Mouse (Mus musculus): Measurements from ENCODE around the gene Ubtd2.

The Ubtd2 gene

DNA sequence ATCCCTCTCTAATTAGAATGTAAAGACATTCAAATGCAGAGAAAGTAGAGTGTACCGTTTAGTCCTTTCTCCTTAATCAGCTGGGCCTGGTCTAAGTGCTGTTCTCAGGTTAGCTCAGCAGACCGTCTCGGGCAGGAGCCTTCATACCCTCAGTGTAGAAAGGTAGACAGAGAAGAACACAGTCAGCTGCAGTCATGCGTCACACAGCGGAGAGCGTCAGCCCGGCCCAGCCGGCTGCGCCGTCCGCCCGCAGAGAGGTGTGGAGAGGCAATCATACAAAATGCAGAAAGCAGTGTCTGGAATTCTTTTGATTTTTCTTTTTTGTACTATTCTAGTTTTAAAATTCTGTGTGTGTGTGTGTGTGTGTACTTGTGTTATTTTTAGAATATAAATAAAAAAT, 90.4 kb downstream of the Ubtd2 start:
- DNase-seq (ENCODE audit: low spot score), result no peak

DNA sequence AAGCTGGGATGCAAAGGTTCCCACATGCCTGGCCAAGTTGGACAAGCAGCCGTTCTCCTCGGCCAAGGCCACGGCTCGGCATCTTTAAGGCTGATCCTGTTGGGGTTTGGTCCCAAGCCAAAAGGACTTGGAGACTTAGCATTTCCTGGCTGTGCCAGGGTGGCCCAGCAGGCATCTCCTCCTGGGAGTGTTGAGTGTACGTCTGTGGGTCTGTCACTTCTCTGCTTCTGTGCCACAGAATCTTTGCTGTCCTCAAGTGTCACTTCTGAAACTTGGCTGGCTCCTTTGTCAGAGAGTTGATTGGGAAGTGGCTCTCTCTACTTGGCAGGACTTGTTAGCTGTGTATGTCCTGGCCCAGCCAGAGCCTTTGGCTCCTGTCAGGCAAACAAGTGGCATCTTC, 91.3 kb downstream of the Ubtd2 start:
- DNase-seq (ENCODE audit: low spot score), result no peak

DNA sequence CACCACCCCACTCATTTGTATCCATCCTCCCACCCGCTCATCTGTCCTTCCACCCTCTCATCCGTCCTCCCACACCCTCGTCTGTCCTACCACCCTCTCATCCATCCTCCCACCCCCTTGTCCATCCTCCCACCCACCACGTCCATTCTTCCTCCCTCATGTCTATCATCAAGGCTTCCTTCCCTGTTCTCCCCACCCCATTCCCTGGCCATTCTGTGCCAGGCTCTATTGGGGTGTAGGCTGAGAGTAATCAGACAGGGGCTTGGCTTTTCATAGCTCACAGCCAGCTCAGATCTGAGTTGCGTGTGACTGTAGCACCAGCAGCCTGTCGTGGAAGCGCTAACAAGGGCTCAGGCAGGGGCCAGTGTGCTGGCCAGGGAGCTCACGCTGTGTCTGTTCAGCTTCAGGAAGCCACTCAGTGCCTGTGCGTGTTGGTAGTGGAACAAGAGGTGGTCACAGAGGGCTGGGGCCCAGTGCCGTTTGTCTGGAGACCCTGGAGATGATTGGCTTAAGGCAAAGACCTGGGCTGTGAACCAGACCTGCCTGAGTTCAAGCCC, 92.3 kb downstream of the Ubtd2 start:
- no peak for DNase-seq (ENCODE audit: low spot score)

DNA sequence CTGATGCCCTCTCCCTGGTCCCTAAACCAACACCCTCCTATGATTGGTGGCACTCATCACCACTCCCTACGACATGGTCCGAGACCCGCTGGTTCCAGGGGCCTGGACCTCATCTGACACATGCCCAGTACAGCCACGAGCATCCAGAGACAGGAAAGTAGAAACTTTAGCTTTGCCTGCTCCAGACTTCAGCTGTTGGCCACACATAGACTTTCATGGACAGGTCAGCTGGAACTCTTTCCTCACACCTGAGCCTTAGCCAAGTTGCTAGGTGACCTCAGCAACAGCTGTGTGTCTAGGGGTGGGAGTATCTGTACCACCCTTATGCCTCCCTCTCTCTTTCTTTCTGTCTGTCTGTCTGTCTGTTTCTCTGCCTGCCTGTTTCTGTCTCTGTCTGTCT, 93.1 kb downstream of the Ubtd2 start:
- no peak for DNase-seq (ENCODE audit: low spot score)

DNA sequence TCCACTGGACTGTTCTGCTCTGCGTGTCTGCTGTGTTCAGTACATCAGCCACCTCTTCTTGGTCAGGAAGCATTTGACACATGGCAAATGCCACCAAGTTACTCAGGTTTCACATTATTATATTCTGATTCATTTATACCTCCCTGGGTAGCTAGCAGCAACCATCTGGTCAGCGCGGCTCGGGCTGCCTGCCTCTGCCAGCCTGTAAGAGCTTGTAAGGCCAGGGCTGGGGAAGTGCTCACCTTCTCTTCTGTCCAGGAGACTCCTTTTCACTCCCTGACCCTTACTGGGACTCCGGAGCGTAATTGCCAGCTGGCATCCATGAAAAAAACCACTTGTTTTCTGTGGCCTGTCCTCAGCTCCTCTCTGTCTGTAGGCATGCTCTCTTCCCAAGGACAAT, 94.1 kb downstream of the Ubtd2 start:
- DNase-seq (ENCODE audit: low spot score), result no peak

DNA sequence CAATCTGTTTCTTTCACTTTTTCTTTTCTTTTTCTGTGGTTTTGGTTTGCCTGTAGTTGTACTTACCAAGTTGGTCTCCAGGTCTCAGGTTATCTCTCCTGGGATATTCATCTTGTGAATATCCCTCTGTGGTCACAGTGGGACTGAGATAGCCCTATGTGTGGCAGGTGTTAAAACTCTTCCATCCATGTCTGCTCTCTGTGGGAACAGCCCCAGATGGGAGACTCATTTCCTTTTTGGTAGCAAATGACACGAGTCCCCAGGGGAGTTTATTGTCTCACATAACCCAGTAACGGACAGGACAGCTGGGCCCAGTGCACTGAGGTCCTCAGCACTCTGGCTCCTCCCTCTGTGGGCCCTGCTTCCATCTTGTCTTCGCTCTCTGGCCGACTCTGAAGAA, 94.9 kb downstream of the Ubtd2 start:
- DNase-seq (ENCODE audit: low spot score), result no peak

DNA sequence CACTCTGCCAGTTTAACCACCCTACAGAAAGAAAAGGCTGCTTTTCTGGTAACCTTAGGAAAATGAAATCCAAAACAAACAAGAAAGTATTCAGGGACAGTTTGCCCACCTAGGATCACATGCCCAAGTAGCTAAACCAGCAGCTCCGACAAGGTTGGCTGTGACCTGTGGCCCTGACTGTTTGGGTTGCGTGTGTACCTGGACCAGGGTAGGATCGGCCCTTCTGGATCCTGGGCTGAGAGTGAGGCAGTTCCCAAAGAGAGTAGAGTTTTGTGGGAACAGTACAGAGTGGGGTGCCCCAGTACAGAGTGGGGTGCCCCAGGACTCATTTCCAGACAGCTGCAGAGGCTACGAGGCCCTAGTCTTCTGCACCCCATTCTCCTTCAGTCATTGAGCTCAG, 95.9 kb downstream of the Ubtd2 start:
- DNase-seq (ENCODE audit: low spot score), result no peak

DNA sequence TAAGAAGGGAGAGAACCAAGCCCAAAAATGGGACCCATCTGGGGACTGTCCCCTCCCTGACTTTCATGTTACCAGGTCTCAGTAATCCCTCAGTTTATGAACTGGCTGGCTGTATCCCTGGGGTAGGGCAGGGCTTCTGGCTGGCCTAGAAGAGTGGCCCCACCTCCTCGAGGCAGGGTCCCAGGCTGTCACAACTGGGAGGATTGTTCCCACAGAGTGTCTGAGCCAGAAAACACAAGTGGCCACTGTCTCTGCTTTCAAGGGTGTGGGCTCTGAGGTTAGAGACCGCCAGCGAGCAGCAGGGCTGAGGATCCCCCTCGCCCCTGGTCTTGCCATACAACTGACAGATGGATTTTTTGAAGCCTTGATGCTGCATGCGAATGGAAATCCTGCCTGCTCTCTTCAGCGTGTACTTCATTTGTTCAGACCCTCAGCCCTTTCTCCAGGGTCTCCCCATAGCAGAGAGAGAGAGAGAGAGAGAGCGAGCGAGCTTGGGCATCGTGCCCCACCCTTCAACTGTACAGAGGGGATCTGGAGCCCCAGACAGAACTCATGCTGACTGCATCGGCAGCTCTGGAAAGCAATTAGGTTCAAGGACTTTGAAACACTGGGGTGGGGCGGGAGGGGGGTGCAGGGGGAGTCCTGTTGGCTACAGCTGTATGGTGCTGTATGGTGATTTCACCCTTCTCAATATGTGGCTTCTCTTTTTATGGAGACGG, 96.6 kb downstream of the Ubtd2 start:
- DNase-seq (ENCODE audit: low spot score), result no peak

DNA sequence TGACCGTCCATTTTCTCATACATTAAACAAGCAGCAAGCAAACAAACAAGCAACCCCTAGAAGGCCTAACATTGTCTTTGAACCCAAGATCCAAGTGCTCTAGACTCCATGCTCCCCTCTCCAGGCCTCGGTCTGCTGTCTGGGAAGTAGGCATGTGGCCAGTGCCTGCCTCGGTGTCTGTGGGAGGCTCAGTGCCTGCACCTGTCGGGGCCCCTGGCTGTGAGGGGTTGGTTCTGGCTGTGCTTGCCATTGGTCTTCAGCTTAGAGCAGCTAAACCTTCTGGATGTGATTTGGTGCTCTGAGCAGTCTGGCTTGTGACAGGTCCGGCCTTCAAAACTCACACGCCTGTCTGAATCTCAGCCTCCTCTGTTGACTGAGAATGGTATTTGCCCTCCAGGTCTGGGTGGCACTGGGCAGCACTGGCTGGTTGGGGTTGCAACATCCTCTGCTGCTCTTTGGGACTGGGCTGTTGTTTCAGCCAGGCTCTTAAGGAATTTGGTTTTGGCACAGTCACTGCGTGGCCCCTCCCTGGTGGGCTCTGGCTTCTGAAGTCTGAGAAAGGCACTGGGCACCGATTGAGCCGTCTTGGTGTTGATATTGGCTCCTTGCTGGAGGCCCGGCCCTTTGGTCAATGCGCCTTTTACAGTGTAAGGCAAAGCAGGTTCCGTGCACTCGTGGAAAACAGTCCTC, 97.4 kb downstream of the Ubtd2 start:
- no peak for DNase-seq (ENCODE audit: low spot score)

DNA sequence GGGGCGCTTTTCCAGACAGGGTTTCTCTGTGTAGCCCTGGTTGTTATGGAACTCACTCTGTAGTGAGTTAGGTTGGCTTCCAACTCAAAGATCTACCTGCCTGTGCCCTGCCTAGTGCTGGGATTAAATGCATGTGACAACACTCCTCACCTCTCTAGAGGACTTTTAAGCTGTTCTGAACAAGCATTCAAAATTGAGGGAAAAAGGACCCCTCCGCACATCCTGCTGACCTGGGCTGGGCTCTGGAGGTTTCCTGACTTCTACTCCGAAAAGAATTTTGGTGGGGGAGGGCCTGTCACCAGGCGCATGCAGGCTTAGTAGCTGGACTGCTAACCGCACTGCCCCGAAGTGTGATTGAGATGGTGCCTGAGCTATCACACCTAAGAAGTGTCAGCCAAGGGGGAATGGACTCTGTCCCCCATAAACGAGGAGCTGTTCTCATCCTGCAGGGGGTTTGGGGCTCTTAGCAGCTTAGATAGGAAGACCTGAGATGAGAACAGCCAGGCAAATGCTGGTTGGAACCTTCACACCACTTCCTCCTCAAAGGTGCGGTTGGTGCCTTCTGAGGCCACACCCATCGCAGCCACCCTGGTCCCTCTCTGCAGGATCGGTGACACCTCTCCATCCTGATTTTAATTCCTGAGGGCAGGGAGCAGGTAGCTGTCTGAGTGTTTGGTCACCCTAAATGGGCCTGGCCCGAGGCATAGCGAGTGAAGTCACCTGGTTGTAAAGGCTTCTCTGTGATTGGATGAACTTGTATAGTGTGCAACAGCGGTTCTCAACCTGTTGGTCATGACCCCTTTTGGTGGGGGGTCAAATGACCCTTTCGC, 98.4 kb downstream of the Ubtd2 start:
- no peak for DNase-seq (ENCODE audit: low spot score)

DNA sequence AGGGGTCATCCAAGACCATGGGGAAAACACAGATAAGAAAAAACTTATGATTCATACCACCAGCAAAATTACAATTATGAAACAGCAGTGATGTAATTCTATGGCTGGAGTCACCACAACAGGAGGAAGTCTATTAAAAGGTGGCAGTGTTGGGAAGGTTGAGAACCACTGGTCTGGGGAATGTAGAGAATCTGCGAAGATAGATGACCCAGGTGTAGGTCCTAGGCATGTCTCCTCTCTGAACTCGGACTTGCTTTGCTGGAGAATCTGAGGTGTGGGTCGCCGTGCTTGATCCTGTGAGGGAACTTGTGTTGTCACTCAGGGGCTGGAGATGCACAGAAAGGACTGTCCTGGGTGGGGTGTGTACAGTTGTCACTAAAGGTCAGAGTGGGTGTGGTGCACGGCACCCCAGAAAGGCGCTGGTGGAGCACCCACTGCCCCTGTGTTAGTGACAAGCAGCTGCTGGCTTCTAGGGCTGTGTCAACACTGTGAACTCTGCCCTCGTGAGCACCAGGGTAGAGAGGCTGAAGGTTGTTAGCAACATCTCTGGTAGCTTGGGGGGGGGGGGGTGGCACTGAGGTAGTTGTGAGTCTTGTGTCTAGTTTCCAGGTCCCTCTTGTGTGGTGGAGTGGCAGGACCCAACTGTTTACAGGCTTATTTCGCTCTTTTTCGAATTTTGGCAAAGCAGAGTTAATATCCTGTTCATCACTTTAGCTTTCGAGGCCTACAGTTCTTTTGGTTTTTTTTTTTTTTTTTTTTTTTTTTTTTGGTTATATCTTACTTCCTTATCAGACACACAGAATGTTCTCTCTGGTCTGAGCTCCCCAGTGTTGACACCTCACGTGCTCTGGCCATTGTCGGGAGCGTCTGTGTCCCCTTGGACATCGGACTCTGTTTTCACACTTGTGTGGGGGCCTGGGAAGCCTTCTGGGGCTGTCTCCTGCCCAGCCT, 99.2 kb downstream of the Ubtd2 start:
- DNase-seq (ENCODE audit: low spot score), result no peak

DNA sequence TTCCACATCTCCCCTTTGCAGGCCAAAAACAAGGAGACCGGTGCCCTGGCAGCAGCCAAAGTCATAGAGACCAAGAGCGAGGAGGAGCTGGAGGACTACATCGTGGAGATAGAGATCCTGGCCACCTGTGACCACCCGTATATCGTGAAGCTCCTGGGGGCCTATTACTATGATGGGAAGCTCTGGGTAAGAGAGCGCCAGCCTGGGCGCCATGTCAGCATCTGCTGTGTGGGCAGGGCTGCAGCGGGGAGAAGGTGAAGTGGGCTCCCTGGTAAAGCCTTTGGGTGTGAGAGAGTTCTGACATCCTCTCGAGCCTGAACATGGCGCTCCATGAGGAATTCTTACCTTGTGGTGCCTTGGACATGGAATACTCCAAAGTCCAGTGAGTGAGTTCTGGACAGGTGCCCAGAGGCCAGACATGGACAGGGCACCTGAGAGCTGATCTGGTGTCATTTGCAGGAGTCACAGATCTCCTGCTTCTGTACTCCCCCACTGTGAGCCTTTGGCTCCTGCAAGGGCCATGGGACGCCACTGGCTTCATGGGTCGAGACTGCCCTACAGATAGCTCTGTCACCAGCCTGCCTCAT, 100.0 kb downstream of the Ubtd2 start:
- no peak for DNase-seq (ENCODE audit: low spot score)

DNA sequence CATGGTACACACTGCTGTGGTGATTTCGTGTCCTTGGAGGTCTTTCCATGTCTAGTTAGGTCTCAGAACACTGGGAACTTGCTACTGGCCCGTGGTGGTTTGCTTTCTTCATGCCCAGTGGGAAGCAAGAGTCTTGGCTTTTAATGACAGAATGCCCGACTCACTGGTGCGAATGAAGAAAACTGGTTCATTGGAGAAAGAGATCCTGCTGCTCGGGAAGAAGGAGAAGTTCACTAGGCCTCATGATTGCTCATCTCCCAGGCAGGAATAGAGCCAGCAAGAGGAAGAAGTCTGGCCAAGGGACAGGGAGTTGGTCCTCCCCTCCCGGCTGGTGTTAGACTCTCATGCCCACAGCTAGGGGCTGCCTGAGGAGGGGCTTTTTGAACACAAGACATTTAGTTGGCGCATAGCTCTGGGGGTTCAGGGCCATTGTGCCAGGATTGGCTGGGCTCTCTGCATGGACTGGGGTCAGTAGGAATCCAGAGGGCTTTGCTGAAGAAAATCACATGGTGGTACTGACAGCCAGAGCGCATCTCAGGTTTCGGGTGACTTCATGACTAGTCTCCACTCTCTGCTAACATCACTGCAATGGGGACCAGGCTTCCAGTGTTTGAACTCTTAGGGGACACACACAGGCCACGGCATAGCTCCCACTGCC, 101.3 kb downstream of the Ubtd2 start:
- no peak for DNase-seq (ENCODE audit: low spot score)

DNA sequence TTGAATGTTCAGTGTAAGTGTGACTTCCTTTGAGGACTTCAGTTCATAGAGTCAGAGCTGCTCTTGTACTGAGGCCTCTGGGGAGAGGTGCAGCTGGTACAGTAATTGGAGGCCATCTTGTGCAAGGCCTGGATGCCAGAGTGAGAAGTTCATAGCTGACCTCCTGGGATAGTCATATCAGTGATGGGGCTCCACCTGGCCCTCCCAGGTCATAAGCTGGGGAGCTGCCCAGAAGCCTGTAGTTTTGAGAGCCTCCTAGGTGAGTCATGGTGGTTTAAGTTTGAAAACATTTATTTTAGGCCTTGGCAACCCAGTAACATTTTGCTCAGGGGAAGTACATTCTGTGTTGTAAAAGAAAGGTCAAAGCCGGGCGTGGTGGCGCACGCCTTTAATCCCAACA, 102.9 kb downstream of the Ubtd2 start:
- DNase-seq (ENCODE audit: low spot score), result no peak

DNA sequence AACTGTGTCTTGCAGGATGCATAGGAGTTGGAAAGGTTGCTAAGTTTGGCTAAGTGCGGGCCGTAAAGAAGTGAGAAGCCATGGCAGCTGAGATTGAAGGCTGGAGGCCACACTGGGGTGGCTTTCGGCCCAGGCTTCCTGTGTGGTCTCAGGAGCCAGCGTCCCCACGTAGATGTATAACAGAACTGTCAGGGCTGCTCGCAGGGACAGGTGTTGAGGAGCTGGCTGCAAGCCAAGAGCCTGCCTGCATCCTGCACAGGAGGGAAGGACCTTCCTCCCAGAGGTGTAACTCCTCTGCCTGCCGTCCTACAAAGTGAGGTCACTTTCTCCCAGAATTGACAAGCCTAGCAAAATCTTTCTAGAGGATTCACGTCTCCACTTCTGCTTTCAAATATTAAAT, 103.5 kb downstream of the Ubtd2 start:
- DNase-seq (ENCODE audit: low spot score), result no peak

DNA sequence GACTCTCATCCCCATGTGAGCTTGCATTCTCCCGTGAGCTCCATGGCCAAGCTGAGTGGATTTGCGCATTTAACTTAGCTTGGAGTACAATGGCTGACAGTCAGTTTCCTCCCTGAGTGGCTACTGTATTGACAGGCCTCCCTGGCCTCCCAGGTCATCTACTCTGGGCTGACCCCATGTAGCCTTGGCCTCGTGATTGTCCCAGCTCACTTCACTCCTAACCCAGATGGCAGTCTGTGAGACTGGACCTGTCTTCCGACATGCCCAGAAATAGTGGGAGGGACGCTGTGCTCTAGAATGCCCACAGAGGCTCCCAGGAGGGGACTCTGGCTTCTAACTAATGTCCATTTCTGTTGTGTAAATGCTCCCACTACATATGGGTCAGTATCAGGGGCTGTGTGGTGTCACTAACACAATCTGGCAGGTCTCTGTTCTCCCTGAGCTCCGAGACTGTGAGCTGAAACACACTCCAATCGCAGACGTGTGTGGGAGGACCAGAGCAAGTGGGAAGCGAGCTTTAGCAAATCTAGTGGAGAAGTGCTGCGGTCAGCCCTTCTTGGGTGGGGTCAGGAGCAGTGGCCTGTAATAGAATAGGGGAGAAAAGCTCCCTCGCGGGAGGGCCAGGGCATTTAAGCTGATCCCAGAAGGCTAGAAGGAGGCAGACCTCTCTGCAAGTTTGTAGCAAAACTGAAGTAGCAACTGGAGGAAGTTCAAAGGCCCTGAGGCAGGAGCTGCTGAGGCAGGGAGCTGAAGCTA, 105.0 kb downstream of the Ubtd2 start:
- DNase-seq (ENCODE audit: low spot score), result no peak

DNA sequence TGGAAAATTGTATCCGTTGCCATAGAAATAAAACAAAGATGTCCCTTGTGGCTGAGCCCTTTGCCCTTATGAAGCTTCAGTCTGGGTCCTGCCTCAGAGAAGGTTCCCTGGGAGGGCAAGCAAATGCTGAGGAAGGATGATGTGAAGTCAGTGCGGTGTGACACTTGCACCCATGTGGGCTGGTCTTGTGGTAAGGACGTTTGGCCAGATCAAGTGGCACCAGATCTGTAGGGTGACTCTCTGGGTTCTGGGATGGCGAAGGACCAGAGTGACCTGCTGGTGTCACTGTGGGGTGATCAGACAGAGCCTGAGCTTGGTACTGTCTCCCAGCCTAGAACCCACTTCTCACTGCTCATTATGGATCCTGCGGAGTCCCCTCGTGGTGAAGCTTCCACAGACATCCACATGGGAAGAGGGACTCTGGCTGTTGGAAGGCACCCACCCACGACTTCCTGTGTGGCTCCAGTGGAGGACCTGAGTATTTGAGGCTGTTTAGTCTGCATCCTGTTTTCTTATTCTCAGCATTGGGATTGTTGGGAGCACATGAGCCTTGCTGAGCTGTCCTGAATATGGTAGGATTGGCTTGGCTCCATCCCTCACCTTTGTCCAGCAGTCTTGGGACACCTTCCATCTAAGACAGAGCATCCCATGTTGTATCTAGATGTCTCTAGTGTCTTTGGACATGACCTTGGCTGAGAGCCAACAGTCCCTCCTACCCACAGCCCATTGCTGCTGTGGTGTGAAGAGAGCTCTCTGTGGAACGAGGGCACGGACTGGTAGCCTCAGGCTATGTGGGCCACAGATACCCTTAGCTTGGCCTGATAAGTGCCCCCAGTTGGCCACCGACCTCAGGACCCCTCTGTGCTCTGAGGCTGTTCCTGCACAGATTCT, 106.5 kb downstream of the Ubtd2 start:
- DNase-seq (ENCODE audit: low spot score), result no peak

DNA sequence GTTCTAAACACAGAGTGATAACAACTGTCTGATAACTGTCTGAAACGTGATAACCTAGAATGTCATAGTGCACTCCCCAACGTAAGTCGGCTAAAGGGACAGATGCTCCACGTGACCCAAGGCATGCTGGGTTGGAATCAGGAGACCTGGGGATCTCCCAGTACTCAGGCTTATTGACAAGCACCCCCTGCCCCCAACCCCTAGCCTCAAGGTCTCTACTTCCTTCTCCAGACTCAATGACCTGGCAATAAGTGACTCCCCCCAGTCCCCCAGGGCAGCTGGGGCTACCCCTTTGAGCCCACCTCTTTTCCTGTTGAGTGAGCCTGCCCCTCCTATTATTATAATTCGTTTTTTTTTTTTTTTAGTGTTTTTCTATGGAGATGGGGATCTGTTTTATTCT, 107.5 kb downstream of the Ubtd2 start:
- DNase-seq (ENCODE audit: low spot score), result no peak

DNA sequence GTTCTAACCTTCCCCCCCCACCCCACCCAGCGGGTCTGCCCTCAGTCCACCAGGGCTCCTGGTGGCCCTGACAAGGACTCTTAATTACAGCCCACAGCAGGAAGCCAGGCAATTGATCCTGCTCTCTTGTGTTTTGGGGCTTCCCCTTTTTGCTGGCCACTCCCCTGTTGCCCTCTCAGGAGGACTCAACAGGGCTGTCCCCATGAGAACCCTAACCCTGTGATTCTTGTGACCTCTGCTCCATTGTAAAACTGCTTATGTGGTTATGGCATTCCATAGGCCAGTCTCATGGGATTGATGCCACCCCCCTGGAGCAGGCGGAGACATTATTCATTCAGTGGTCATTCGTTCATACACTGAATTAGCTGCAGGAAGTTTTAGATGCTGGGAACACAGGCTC, 108.5 kb downstream of the Ubtd2 start:
- no peak for DNase-seq (ENCODE audit: low spot score)
